Mouse (Mus musculus): ENCODE measurements around the gene Olfr1120. TPM values are rescaled to one million over a fixed set of nuclear protein-coding genes. Genes with fewer than 3 reads are reported as not detected.

The Olfr1120 gene
- not detected for polyA plus RNA-seq (2017; shearing (Covaris generic))

DNA sequence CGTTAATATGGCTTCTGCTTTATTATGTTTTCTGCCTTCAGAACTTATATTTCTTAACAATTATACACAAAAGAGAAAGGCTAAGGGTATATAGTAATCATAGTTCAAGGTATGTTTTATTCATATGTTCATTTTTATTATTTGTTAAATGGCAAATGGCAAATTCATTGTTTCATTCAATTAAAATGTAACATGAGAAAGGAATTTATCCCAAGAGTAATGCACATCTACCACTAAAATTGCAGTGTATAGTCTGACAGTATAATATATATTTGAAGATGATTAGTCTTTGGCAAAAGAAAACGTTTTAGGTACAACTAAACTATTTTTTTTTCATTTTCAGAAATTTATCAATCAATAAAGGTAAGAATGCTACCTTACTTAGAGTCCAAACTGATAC lies at the start of gene Olfr1120:
Gene Olfr1120, plus strand, starts transcription at position 301 of the 400 bp plus-strand sequence.

GRCm38 (mm10) chr2:87307281-87307680 lies 47.3 kb upstream of the Olfr1120 start, which contains the start of gene Olfr1118:
Gene Olfr1118, plus strand, starts transcription at chr2:87307581.

DNA sequence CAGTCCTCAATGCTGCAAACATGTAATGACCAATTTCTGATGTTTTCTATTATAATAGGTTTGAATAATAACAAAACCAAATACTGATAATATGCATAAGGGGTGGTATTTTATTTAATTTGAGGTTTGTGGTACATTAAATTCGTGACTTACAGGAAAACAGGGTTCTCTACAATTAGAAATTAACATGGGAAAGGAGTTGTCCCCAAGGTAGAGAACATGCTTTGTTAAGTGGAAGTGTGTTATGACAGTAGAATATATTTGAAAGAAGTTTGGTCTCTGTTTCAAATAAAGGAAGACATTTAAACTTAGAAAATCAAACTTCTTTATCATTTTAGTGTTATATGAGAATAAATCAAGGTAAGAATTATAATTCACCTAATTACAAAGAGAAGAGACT lies 15.0 kb downstream of the Olfr1120 start, which contains the start of gene Olfr1121:
Gene Olfr1121, plus strand, starts transcription at position 301 of the 400 bp plus-strand sequence.

DNA sequence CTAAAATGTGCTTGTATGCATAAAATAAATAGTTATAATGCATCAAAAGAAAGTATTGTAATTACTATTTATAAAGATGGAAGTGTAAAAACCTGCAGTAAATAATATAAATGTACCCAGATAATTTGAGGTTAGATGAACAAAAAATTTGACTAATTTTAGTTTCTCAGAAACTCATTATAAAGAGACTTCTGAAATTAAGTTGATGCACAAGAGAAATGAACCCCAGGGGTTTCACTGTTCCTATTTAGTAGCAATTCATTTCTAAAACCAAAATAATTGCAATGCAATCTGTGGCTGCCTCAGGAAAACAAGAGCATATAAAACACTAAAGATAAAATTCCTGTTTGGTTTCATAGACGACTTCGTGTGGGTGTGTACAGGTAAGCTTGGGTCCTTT lies 30.9 kb downstream of the Olfr1120 start, which contains the start of gene Olfr1122:
Gene Olfr1122, plus strand, starts transcription at position 301 of the 400 bp plus-strand sequence.

Other genes with a start within 250 kb of the Olfr1120 start
- not detected for gene Olfr259, start 240.2 kb upstream of the Olfr1120 start, polyA plus RNA-seq (2017; shearing (Covaris generic))
- not detected for gene Olfr1110, start 214.5 kb upstream of the Olfr1120 start, polyA plus RNA-seq (2017; shearing (Covaris generic))
- gene Olfr1111, start 202.2 kb upstream of the Olfr1120 start, polyA plus RNA-seq (2017; shearing (Covaris generic)): not detected
- gene Olfr1112, start 167.0 kb upstream of the Olfr1120 start, polyA plus RNA-seq (2017; shearing (Covaris generic)): not detected
- gene Olfr1113, start 145.8 kb upstream of the Olfr1120 start, polyA plus RNA-seq (2017; shearing (Covaris generic)): not detected
- not detected for gene Olfr1115, start 106.8 kb upstream of the Olfr1120 start, polyA plus RNA-seq (2017; shearing (Covaris generic))
- gene Olfr1116, start 87.3 kb upstream of the Olfr1120 start, polyA plus RNA-seq (2017; shearing (Covaris generic)): 0.04 TPM
- not detected for gene Olfr1118, start 47.2 kb upstream of the Olfr1120 start, polyA plus RNA-seq (2017; shearing (Covaris generic))
- gene Olfr1121, start 15.1 kb downstream of the Olfr1120 start, polyA plus RNA-seq (2017; shearing (Covaris generic)): 0.22 TPM
- 0.09 TPM for gene Olfr1122, start 31.0 kb downstream of the Olfr1120 start, polyA plus RNA-seq (2017; shearing (Covaris generic))
- not detected for gene Olfr1123, start 61.8 kb downstream of the Olfr1120 start, polyA plus RNA-seq (2017; shearing (Covaris generic))
- gene Olfr1124, start 75.5 kb downstream of the Olfr1120 start, polyA plus RNA-seq (2017; shearing (Covaris generic)): 0.32 TPM
- gene Olfr1126, start 99.1 kb downstream of the Olfr1120 start, polyA plus RNA-seq (2017; shearing (Covaris generic)): not detected
- not detected for gene Pramel7, start 142.3 kb downstream of the Olfr1120 start, polyA plus RNA-seq (2017; shearing (Covaris generic))
- not detected for gene Pramel6, start 151.8 kb downstream of the Olfr1120 start, polyA plus RNA-seq (2017; shearing (Covaris generic))
- not detected for gene Olfr153, start 177.0 kb downstream of the Olfr1120 start, polyA plus RNA-seq (2017; shearing (Covaris generic))
- not detected for gene Olfr1128, start 190.7 kb downstream of the Olfr1120 start, polyA plus RNA-seq (2017; shearing (Covaris generic))
- gene Olfr1129, start 219.1 kb downstream of the Olfr1120 start, polyA plus RNA-seq (2017; shearing (Covaris generic)): not detected

All from naive thymus-derived CD4-positive, alpha-beta T cell, adult 5 months (primary cell).